Mouse (Mus musculus) lung, postnatal 0 days (tissue): ENCODE results near the gene Sgms1.

Experiments
- CTCF ChIP-seq: IDR thresholded peaks from 2 replicates; pipeline ENCODE4 v1.5.1; 2016; ENCODE audit warnings: antibody characterized with exemption, mild to moderate bottlenecking
- EP300 ChIP-seq: IDR thresholded peaks from 2 replicates; pipeline ENCODE4 v1.6.1; 2016; ENCODE audit warnings: antibody characterized with exemption, mild to moderate bottlenecking, control low read depth

DNA sequence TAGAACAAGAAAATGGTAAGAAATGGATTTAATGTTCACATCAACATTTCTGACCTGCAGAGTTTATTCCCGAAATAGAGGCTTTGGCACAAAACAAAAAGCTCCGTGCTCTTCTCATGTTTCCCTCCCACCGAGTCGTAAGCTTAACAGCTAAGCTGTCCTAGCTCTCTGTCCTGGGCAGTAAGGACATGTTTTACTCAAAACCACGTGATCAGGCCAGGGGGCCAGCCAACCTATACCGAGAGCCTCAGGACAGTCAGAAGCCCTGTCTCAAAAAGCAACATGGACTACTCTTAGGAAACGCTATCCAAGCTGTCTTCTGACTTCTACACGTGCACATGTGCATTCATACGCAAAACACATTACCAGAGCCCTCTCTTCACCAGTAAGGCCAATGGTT, 23.1 kb downstream of the Sgms1 start:
- no peak for TF ChIP-seq CTCF
- no peak for TF ChIP-seq EP300
